ENCODE assay signal across 12 mouse cellular contexts in genomic region chr12:99360958-99361751, GRCm38 (mm10).
DNase-seq lines count a peak whose midpoint lies in the region; ATAC-seq lines count a peak whose summit lies in the region.
"Had no signal": no experiment of that assay in that cellular context is flagged by ENCODE, and none has a peak within 500 bp of the region (broad histone marks: within the 10 kb centered on the region; RNA-seq: fewer than 3 reads in every experiment).

No protein-coding gene starts in this region.

- no peaks in the 10 kb centered on the region for H3K36me3 ChIP-seq in heart, embryonic 16.5 days (ENCODE audit: control insufficient read depth, insufficient read depth)
- H3K36me3 ChIP-seq: limb, embryonic 15.5 days; midbrain, embryonic 12.5 days had no signal

- no peak for ATAC-seq in heart, embryonic 16.5 days (replicated peaks; ENCODE audit: extremely low read depth, insufficient read depth, low FRiP score)
- ATAC-seq in granulocyte monocyte progenitor cell, adult 5-6 weeks (replicated peaks; ENCODE audit: poor library complexity, severe bottlenecking): peak; percentile 35; the same call in 1 of the 2 replicates

- peaks cover 42% of the 10 kb centered on the region for H3K4me1 ChIP-seq in heart, embryonic 16.5 days (ENCODE audit: control insufficient read depth, insufficient read depth, low read length)

- DNase-seq in heart, postnatal 14 days: no peak
- DNase-seq in 416B (ENCODE audit: low read depth): peak; percentile 37
- DNase-seq in ZHBTc4 (ENCODE audit: low read depth, low spot score): peak; percentile 77
- DNase-seq in adrenal gland, adult (ENCODE audit: inconsistent age in 2 of 2, low spot score in 1 of 2): no peak
- no peak for DNase-seq in left cerebral cortex, postnatal 10 days (ENCODE audit: extremely low spot score in 1 of 2, low spot score in 2 of 2)
- no peak for DNase-seq in gastrocnemius, adult 18-20 months (ENCODE audit: low spot score)
- DNase-seq: adrenal gland, postnatal 14 days; embryo, embryonic 11 days had no signal

- H3K4me2 ChIP-seq in heart, embryonic 16.5 days (ENCODE audit: low read depth, low read length): peak overlapping the region; percentile 41
- H3K4me2 ChIP-seq: limb, embryonic 15.5 days; midbrain, embryonic 12.5 days had no signal

- no peaks in the 10 kb centered on the region for H3K27me3 ChIP-seq in heart, embryonic 16.5 days (ENCODE audit: control insufficient read depth, insufficient read depth, low read length)
- H3K27me3 ChIP-seq: limb, embryonic 15.5 days; midbrain, embryonic 12.5 days had no signal

- H3K27ac ChIP-seq in heart, embryonic 16.5 days (ENCODE audit: low read length): peak overlapping the region; percentile 41; the same call in 1 of the 2 replicates
- H3K27ac ChIP-seq: midbrain, embryonic 12.5 days had no signal

- 0 out of 2 replicates have a peak overlapping the region, but pooled peaks have one; percentile 12 for H3K4me3 ChIP-seq in heart, embryonic 16.5 days (ENCODE audit: low read length)
- H3K4me3 ChIP-seq: limb, embryonic 15.5 days; midbrain, embryonic 12.5 days had no signal

- 57% methylated on average over 8 of the region's 8 CpGs for WGBS in heart, embryonic 16.5 days

- intact Hi-C loops in heart, postnatal 14 days (cut with DNase I): no loop called here
- intact Hi-C loops in left cerebral cortex, postnatal 10 days (cut with DNase I): no loop called here

- no peaks in the 10 kb centered on the region for H3K9me3 ChIP-seq in heart, embryonic 16.5 days (replicated peaks; ENCODE audit: control insufficient read depth, low read length)
- H3K9me3 ChIP-seq: limb, embryonic 15.5 days; midbrain, embryonic 12.5 days had no signal

- H3K9ac ChIP-seq in heart, embryonic 16.5 days (ENCODE audit: low read length): no peak overlapping the region
- H3K9ac ChIP-seq: limb, embryonic 15.5 days; midbrain, embryonic 12.5 days had no signal

Comparison
In these comparisons a context has a peak if more than half of its experiments do, and no peak if none do; other contexts are left out.
1. DNase-seq: peak in 416B (single experiment) and ZHBTc4 (single experiment); none in heart, postnatal 14 days (0 of 2), adrenal gland, adult (0 of 2), left cerebral cortex, postnatal 10 days (0 of 2) and gastrocnemius, adult 18-20 months (single experiment).